Mouse (Mus musculus) ES-E14 (cell line): ENCODE data around the gene Pdzd9. TPM values are rescaled to one million over a fixed set of nuclear protein-coding genes. Genes with fewer than 3 reads are reported as not detected.

ENCODE experiments used
- DNase-seq: peaks from one replicate; pipeline ENCODE4 v3.0.0-alpha.2; 2013; ENCODE audit warnings: low read depth, low spot score
- H3K27ac ChIP-seq: 2 replicates; pipeline ENCODE4 v1.5.1; 2012; ENCODE audit warnings: low read depth, mild to moderate bottlenecking, low read length, moderate library complexity, mixed read lengths; ENCODE audit not compliant: poor library complexity, insufficient read depth, severe bottlenecking
- H3K36me3 ChIP-seq: 2 replicates; pipeline ENCODE4 v1.6.1; 2012; ENCODE audit warnings: mild to moderate bottlenecking, low read length, moderate library complexity, mixed read lengths; ENCODE audit not compliant: control insufficient read depth, poor library complexity, insufficient read depth, severe bottlenecking
- H3K4me1 ChIP-seq, 2 experiments: fragments of 150-350 bp in 1 of 2; sonication (generic) in 1 of 2; 2 replicates each; pipeline ENCODE4 v1.6.1; 2012; ENCODE audit warnings: low read length in 2 of 2, mild to moderate bottlenecking in 1 of 2, mixed read lengths in 1 of 2; ENCODE audit not compliant: control insufficient read depth in 2 of 2, insufficient read depth in 2 of 2, poor library complexity in 1 of 2
- H3K4me3 ChIP-seq, 2 experiments: fragments of 150-350 bp in 1 of 2; sonication (generic) in 1 of 2; 2 replicates each; pipeline ENCODE4 v1.5.1; 2012; ENCODE audit warnings: low read length in 2 of 2, low read depth in 1 of 2, mild to moderate bottlenecking in 1 of 2, mixed read lengths in 1 of 2; ENCODE audit not compliant: insufficient read depth in 1 of 2, poor library complexity in 1 of 2, severe bottlenecking in 1 of 2
- H3K9ac ChIP-seq: 2 replicates; pipeline ENCODE4 v1.6.1; 2012; ENCODE audit warnings: low read depth, mild to moderate bottlenecking, low read length, mixed read lengths; ENCODE audit not compliant: poor library complexity, insufficient read depth, severe bottlenecking
- H3K9me3 ChIP-seq: fragments of 150-350 bp; sonication (generic); 2 replicates; pipeline ENCODE4 v1.6.1; 2012; ENCODE audit warnings: low read depth, mild to moderate bottlenecking, low read length; ENCODE audit not compliant: control insufficient read depth, insufficient read depth
- CHD2 ChIP-seq: IDR thresholded peaks from 2 replicates; pipeline ENCODE4 v1.6.1; 2014; ENCODE audit warnings: mild to moderate bottlenecking, low read depth, low read length, inconsistent platforms
- HCFC1 ChIP-seq: IDR thresholded peaks from 2 replicates; pipeline ENCODE4 v1.6.1; 2012; ENCODE audit warnings: low read length, inconsistent platforms, borderline replicate concordance; ENCODE audit not compliant: insufficient read depth
- MAFK ChIP-seq: IDR thresholded peaks from 2 replicates; pipeline ENCODE4 v1.6.1; 2014; ENCODE audit warnings: mild to moderate bottlenecking, low read depth, low read length, inconsistent platforms; ENCODE audit not compliant: insufficient read depth
- ZC3H11A ChIP-seq: IDR thresholded peaks from 2 replicates; pipeline ENCODE4 v1.6.1; 2012; ENCODE audit warnings: low read depth, mild to moderate bottlenecking, inconsistent platforms, low read length, borderline replicate concordance
- ZNF384 ChIP-seq: IDR thresholded peaks from 2 replicates; pipeline ENCODE4 v1.6.1; 2012; ENCODE audit warnings: low read depth, low read length, inconsistent platforms
- in situ Hi-C, 2 experiments: fragments of 600-800 bp; cut with MboI; formaldehyde crosslinking; loops; one replicate each; pipeline ENCODE4 v1.15.1; 2025; ENCODE audit warnings: low sequenced_read_pairs in 2 of 2, inconsistent platforms in 1 of 2; ENCODE audit not compliant: unreplicated experiment in 2 of 2
- total RNA-seq: library from RNA; depleted of rRNA; stranded (reverse); fragments of 300-350 nt; gene quantifications from 2 replicates; pipeline ENCODE4 v1.2.3, GENCODE M21; 2012

The Pdzd9 gene
- total RNA-seq, 1 experiment, result 0.58 TPM

DNA sequence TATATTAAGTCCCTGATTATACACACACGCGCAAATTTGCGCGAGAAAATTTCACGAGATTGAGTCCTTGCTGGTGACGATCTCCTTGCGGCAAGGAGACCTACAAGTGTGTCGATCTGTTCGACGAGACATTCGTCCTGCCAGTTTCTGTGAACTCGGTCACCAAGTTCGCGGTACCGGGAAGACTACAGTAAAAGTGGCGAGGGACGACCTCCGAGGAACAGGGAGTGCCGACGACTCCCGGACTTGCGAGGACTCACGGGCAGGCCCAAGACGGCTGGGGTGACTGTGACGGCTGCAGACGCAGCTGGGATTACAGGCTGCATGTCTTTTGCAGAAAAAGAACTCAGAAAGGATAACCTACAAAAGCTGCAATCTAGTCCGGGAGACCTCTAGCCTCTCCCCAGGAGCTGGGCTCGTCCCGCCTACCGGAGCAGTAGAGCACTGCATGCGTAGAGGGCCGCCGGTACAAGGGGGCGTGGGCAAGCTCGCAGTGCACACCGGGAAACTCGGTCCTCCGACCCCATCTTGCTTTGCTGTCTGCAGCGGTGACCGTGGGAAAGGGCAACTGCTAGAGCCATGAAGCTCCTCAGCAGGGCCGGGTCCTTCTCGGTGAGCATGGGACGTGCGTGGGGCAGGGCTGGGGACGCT lies 35.3 kb downstream of the Pdzd9 start, which contains the start of gene Uqcrc2:
Gene Uqcrc2 (plus strand): TSS at position 466 of the 651 bp plus-strand sequence.
- 0 out of 2 replicates have a peak within 1 kb of the TSS, but pooled peaks have one; percentile 3 for H3K27ac ChIP-seq
- DNase-seq, result peak; percentile 79
- in situ Hi-C loops, result no loop called here
- H3K9ac ChIP-seq, result peak within 1 kb of the TSS; percentile 90
- peaks cover 0 to 4% of the 10 kb centered on the region in 2 experiments; a peak in 1 of 4 replicates for H3K4me1 ChIP-seq
- peaks cover 6% of the 10 kb centered on the region for H3K36me3 ChIP-seq
- H3K4me3 ChIP-seq, result peak within 1 kb of the TSS; percentile 90 to 99
- TF ChIP-seq HCFC1, result peak; percentile 16; the same call in 1 of the 2 replicates
- TF ChIP-seq CHD2, result no peak
- H3K9me3 ChIP-seq, result no peaks in the 10 kb centered on the region

DNA sequence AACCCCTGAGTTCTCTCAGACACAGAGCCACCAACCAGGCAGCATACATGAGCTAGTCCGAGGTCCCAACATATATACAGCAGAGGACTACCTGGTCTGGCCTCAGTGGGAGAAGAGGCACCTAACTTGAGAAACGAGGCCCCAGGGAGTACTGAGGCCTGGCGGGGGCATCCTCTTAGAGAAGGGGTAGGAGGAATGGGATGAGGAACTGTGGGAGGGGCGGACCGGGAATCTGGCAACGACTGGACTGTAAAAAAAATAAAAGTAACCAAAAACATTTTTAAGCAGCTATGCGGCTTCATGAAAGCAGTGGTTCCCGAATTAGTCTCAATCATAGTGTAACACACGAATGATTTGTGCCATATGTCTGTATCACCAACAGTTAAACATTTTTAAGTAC lies 35.8 kb downstream of the Pdzd9 start:
- Histone ChIP-seq H3K9ac (peak overlapping the region; percentile 88), H3K36me3 (peaks cover 6% of the 10 kb centered on the region), H3K4me3 (peak overlapping the region; percentile 90 to 99), H3K9me3 (no peaks in the 10 kb centered on the region), H3K4me1 (peaks cover 0 to 4% of the 10 kb centered on the region in 2 experiments; a peak in 1 of 4 replicates), H3K27ac (no peak overlapping the region)
- DNase-seq, result no peak
- TF ChIP-seq CHD2 (no peak), HCFC1 (no peak), MAFK (no peak), ZNF384 (no peak), ZC3H11A (no peak)
- in situ Hi-C loops, result no loop called here

- in situ Hi-C loops, result no loop called here
- no peak for DNase-seq
Observed at GRCm38 (mm10) chr7:120632518-120632917, 37.6 kb downstream of the Pdzd9 start.

DNA sequence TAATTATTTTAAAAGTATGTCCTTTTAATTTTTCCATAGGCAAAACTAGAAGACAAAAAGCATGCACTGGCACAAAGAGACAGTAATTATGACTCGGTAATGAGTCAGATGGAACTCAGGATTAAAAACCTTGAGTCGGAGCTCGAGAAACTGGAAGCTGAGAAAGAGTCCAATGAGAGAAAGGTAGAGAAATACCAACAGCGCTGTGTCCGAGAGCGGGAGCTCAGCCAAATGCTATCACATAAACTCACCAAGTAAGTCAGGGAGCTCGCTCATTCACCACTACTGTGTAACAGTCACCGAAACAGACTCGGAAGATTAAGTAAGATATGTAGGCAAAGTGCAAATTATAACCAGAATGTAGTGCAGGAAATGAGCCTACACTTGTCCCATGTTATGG lies 49.3 kb downstream of the Pdzd9 start:
- H3K36me3 ChIP-seq, result no peaks in the 10 kb centered on the region
- no peak overlapping the region for H3K9ac ChIP-seq
- no peaks in the 10 kb centered on the region for H3K4me1 ChIP-seq
- DNase-seq, result no peak
- H3K4me3 ChIP-seq, result no peak overlapping the region
- in situ Hi-C loops, result no loop called here
- H3K9me3 ChIP-seq, result no peaks in the 10 kb centered on the region
- H3K27ac ChIP-seq, result no peak overlapping the region
- TF ChIP-seq MAFK, result no peak
- no peak for TF ChIP-seq CHD2
- TF ChIP-seq ZC3H11A, result no peak
- no peak for TF ChIP-seq HCFC1
- TF ChIP-seq ZNF384, result no peak

More at GRCm38 (mm10) chr7:120632518-120632917, 37.6 kb downstream of the Pdzd9 start:
- Histone ChIP-seq H3K4me1 (peaks cover 0 to 4% of the 10 kb centered on the region in 2 experiments; a peak in 1 of 4 replicates), H3K36me3 (no peaks in the 10 kb centered on the region; the same call in 1 of the 2 replicates), H3K9me3 (no peaks in the 10 kb centered on the region), H3K9ac (no peak overlapping the region), H3K4me3 (no peak overlapping the region), H3K27ac (no peak overlapping the region)
- TF ChIP-seq ZNF384 (no peak), MAFK (no peak), CHD2 (no peak), HCFC1 (no peak), ZC3H11A (no peak)
